In genomic region chr4:132974904-132975303, GRCm38 (mm10) we compare ENCODE assay signal across 8 mouse cellular contexts. TPM values are rescaled to one million over a fixed set of nuclear protein-coding genes. Genes with fewer than 3 reads are reported as not detected.
DNase-seq lines count a peak whose midpoint lies in the region; ATAC-seq and TF ChIP-seq lines count a peak whose summit lies in the region.

No protein-coding gene starts in this region.

- no peak for TF ChIP-seq POLR2A in brain, embryonic 14.5 days (IDR thresholded peaks at IDR 0.05; ENCODE audit: borderline replicate concordance, extremely low read depth, insufficient read depth, insufficient read length, poor library complexity, severe bottlenecking)

- peaks cover 27% of the 10 kb centered on the region for H3K27me3 ChIP-seq in forebrain, embryonic 11.5 days (ENCODE audit: control insufficient read depth, insufficient read depth, low read length)
- peaks cover 9% of the 10 kb centered on the region for H3K27me3 ChIP-seq in heart, embryonic 16.5 days (ENCODE audit: control insufficient read depth, insufficient read depth, low read length)
- H3K27me3 ChIP-seq in liver, embryonic 12.5 days (replicated peaks) = peaks cover 84% of the 10 kb centered on the region
- H3K27me3 ChIP-seq in neural tube, embryonic 13.5 days = peaks cover 63% of the 10 kb centered on the region

- no peak for ATAC-seq in forebrain, embryonic 11.5 days (replicated peaks; ENCODE audit: low FRiP score)
- ATAC-seq in heart, embryonic 16.5 days (replicated peaks; ENCODE audit: extremely low read depth, insufficient read depth, low FRiP score) = 0 out of 2 replicates have a peak, but pooled peaks have one; percentile 5
- no peak for ATAC-seq in liver, embryonic 12.5 days
- no peak for ATAC-seq in neural tube, embryonic 13.5 days (ENCODE audit: low read depth)

- H3K4me1 ChIP-seq in forebrain, embryonic 11.5 days (replicated peaks; ENCODE audit: control insufficient read depth, insufficient read depth, low read length) = peaks cover 11% of the 10 kb centered on the region; the same call in 1 of the 2 replicates
- H3K4me1 ChIP-seq in heart, embryonic 16.5 days (ENCODE audit: control insufficient read depth, insufficient read depth, low read length) = peaks cover 25% of the 10 kb centered on the region
- H3K4me1 ChIP-seq in liver, embryonic 12.5 days = peaks cover 27% of the 10 kb centered on the region
- peaks cover 43% of the 10 kb centered on the region for H3K4me1 ChIP-seq in neural tube, embryonic 13.5 days (replicated peaks)

- 1% methylated on average over 15 of the region's 15 CpGs for WGBS in forebrain, embryonic 11.5 days
- 4% methylated on average over 15 of the region's 15 CpGs for WGBS in heart, embryonic 16.5 days
- WGBS in liver, embryonic 12.5 days (ENCODE audit: insufficient replicate concordance) = 6% methylated on average over 15 of the region's 15 CpGs
- 1% methylated on average over 15 of the region's 15 CpGs for WGBS in neural tube, embryonic 13.5 days

- no peaks in the 10 kb centered on the region for H3K36me3 ChIP-seq in forebrain, embryonic 11.5 days (ENCODE audit: control insufficient read depth, insufficient read depth, low read length)
- no peaks in the 10 kb centered on the region for H3K36me3 ChIP-seq in heart, embryonic 16.5 days (ENCODE audit: control insufficient read depth, insufficient read depth)
- no peaks in the 10 kb centered on the region for H3K36me3 ChIP-seq in liver, embryonic 12.5 days
- no peaks in the 10 kb centered on the region for H3K36me3 ChIP-seq in neural tube, embryonic 13.5 days

- DNase-seq in Muller cell, postnatal 12 days (ENCODE audit: inconsistent ontology term) = peak; percentile 88
- DNase-seq in brain, embryonic 14.5 days (ENCODE audit: low read depth) = peak; percentile 77
- peak; percentile 89 for DNase-seq in forebrain, embryonic 11.5 days (ENCODE audit: low spot score)
- DNase-seq in kidney, postnatal 14 days = peak; percentile 94
- no peak for DNase-seq in c-Kit-positive CD71-positive TER-119-positive erythroid progenitor cells, embryonic 14.5 days (ENCODE audit: low spot score)

- H3K27ac ChIP-seq in forebrain, embryonic 11.5 days (ENCODE audit: low read depth, low read length) = 0 out of 2 replicates have a peak overlapping the region, but pooled peaks have one; percentile 12
- peak overlapping the region; percentile 74 for H3K27ac ChIP-seq in heart, embryonic 16.5 days (ENCODE audit: low read length)
- no peak overlapping the region for H3K27ac ChIP-seq in liver, embryonic 12.5 days
- peak overlapping the region; percentile 33; the same call in 1 of the 2 replicates for H3K27ac ChIP-seq in neural tube, embryonic 13.5 days (replicated peaks)

- H3K9ac ChIP-seq in forebrain, embryonic 11.5 days (ENCODE audit: low read length) = peak overlapping the region; percentile 23; the same call in 1 of the 2 replicates
- peak overlapping the region; percentile 61 for H3K9ac ChIP-seq in heart, embryonic 16.5 days (ENCODE audit: low read length)
- no peak overlapping the region for H3K9ac ChIP-seq in liver, embryonic 12.5 days
- no peak overlapping the region; the same call in 1 of the 2 replicates for H3K9ac ChIP-seq in neural tube, embryonic 13.5 days

- no peaks in the 10 kb centered on the region for H3K9me3 ChIP-seq in forebrain, embryonic 11.5 days (ENCODE audit: control insufficient read depth, low read length)
- H3K9me3 ChIP-seq in heart, embryonic 16.5 days (replicated peaks; ENCODE audit: control insufficient read depth, low read length) = no peaks in the 10 kb centered on the region
- no peaks in the 10 kb centered on the region for H3K9me3 ChIP-seq in liver, embryonic 12.5 days (replicated peaks)
- no peaks in the 10 kb centered on the region for H3K9me3 ChIP-seq in neural tube, embryonic 13.5 days

- peak overlapping the region; percentile 43; the same call in 1 of the 2 replicates for H3K4me2 ChIP-seq in forebrain, embryonic 11.5 days (ENCODE audit: low read depth, low read length, severe bottlenecking)
- H3K4me2 ChIP-seq in heart, embryonic 16.5 days (ENCODE audit: low read depth, low read length) = peak overlapping the region; percentile 61
- H3K4me2 ChIP-seq in liver, embryonic 12.5 days = peak overlapping the region; percentile 52
- H3K4me2 ChIP-seq in neural tube, embryonic 13.5 days = peak overlapping the region; percentile 43

- no peak overlapping the region for H3K4me3 ChIP-seq in forebrain, embryonic 11.5 days (ENCODE audit: low read depth, low read length)
- peak overlapping the region; percentile 40 for H3K4me3 ChIP-seq in heart, embryonic 16.5 days (ENCODE audit: low read length)
- H3K4me3 ChIP-seq in liver, embryonic 12.5 days = peak overlapping the region; percentile 29; the same call in 1 of the 2 replicates
- H3K4me3 ChIP-seq in neural tube, embryonic 13.5 days = peak overlapping the region; percentile 15

- no peak for TF ChIP-seq CTCF in brain, embryonic 14.5 days (IDR thresholded peaks at IDR 0.05; ENCODE audit: borderline replicate concordance, extremely low read depth, insufficient read depth, insufficient read length)

RNA-seq across cellular contexts. Expression of gene Fgr, which starts 1.0 kb away (rescaled TPM):
- polyA plus RNA-seq in brain, embryonic 14.5 days (2012; rRNA removed) = 0.09 and 0.15 TPM in 2 replicates
- polyA plus RNA-seq in forebrain, embryonic 11.5 days (2014; fragmentation: Nextera tagmentation; extraction: Ambion mirVana) = 0.13 TPM in 1 of 2 replicates, not detected in the other
- 0.70 and 1.4 TPM in 2 replicates for polyA plus RNA-seq in heart, embryonic 16.5 days (2015; fragmentation: Nextera tagmentation; extraction: Ambion mirVana)
- polyA plus RNA-seq in liver, embryonic 12.5 days (2016; fragmentation: Nextera tagmentation; extraction: Ambion mirVana) = 0.60 and 0.73 TPM in 2 replicates
- not detected in 2 replicates for polyA plus RNA-seq in neural tube, embryonic 13.5 days (2015; fragmentation: Nextera tagmentation; extraction: Ambion mirVana)

RNA-seq across cellular contexts. Expression of gene Ahdc1, which starts 36.2 kb away (rescaled TPM):
- 20.9 and 43.2 TPM in 2 replicates for polyA plus RNA-seq in brain, embryonic 14.5 days (2012; rRNA removed)
- polyA plus RNA-seq in forebrain, embryonic 11.5 days (2014; fragmentation: Nextera tagmentation; extraction: Ambion mirVana) = 5.5 and 7.5 TPM in 2 replicates
- 7.1 and 7.2 TPM in 2 replicates for polyA plus RNA-seq in heart, embryonic 16.5 days (2015; fragmentation: Nextera tagmentation; extraction: Ambion mirVana)
- polyA plus RNA-seq in liver, embryonic 12.5 days (2016; fragmentation: Nextera tagmentation; extraction: Ambion mirVana) = 2.9 and 3.2 TPM in 2 replicates
- polyA plus RNA-seq in neural tube, embryonic 13.5 days (2015; fragmentation: Nextera tagmentation; extraction: Ambion mirVana) = 9.4 and 9.9 TPM in 2 replicates

RNA-seq across cellular contexts. Expression of gene Fam76a, which starts 52.5 kb away (rescaled TPM):
- polyA plus RNA-seq in brain, embryonic 14.5 days (2012; rRNA removed) = 19.8 and 20.3 TPM in 2 replicates
- 28.1 and 31.4 TPM in 2 replicates for polyA plus RNA-seq in forebrain, embryonic 11.5 days (2014; fragmentation: Nextera tagmentation; extraction: Ambion mirVana)
- polyA plus RNA-seq in heart, embryonic 16.5 days (2015; fragmentation: Nextera tagmentation; extraction: Ambion mirVana) = 41.5 and 46.2 TPM in 2 replicates
- 22.6 and 25.8 TPM in 2 replicates for polyA plus RNA-seq in liver, embryonic 12.5 days (2016; fragmentation: Nextera tagmentation; extraction: Ambion mirVana)
- 37.0 and 46.0 TPM in 2 replicates for polyA plus RNA-seq in neural tube, embryonic 13.5 days (2015; fragmentation: Nextera tagmentation; extraction: Ambion mirVana)

Comparison
In these comparisons a context has a peak if more than half of its experiments do, and no peak if none do; other contexts are left out.
1. H3K9ac ChIP-seq: peak in forebrain, embryonic 11.5 days (single experiment) and heart, embryonic 16.5 days (single experiment); none in liver, embryonic 12.5 days (single experiment) and neural tube, embryonic 13.5 days (single experiment).
2. Peak in every context shown above with its lines, with median percentiles within 50 percentile points of each other: H3K4me2 ChIP-seq.